Comparison of ENCODE assay signal across 23 mouse cellular contexts in genomic region chr14:76631740-76632139, GRCm38 (mm10).
A peak's percentile ranks its signal among the peaks of the same experiment; 100 is the strongest.
DNase-seq lines count a peak whose midpoint lies in the region; TF ChIP-seq lines count a peak whose summit lies in the region.
"Had no signal": no experiment of that assay in that cellular context is flagged by ENCODE, and none has a peak within 500 bp of the region (broad histone marks: within the 10 kb centered on the region; RNA-seq: fewer than 3 reads in every experiment).

No protein-coding gene starts in this region.

- H3K27me3 ChIP-seq in heart, embryonic 10.5 days (ENCODE audit: insufficient read depth, poor library complexity, severe bottlenecking) = no peaks in the 10 kb centered on the region; the same call in 1 of the 2 replicates
- no peaks in the 10 kb centered on the region for H3K27me3 ChIP-seq in C2C12 (ENCODE audit: control insufficient read depth, insufficient read depth, insufficient read length)
- H3K27me3 ChIP-seq: embryonic facial prominence, embryonic 15.5 days; intestine, embryonic 15.5 days; kidney, embryonic 15.5 days had no signal

- H3K4me3 ChIP-seq in heart, embryonic 10.5 days = no peak overlapping the region
- H3K4me3 ChIP-seq in C2C12 (ENCODE audit: insufficient read depth, poor library complexity, severe bottlenecking) = no peak overlapping the region
- H3K4me3 ChIP-seq: embryonic facial prominence, embryonic 15.5 days; forebrain, embryonic 10.5 days; intestine, embryonic 15.5 days; kidney, embryonic 15.5 days; liver, embryonic 13.5 days had no signal

- H3K9me3 ChIP-seq in heart, embryonic 10.5 days = no peaks in the 10 kb centered on the region
- H3K9me3 ChIP-seq: embryonic facial prominence, embryonic 15.5 days; forebrain, embryonic 10.5 days; intestine, embryonic 15.5 days; kidney, embryonic 15.5 days; liver, embryonic 13.5 days had no signal

- no peaks in the 10 kb centered on the region for H3K79me3 ChIP-seq in C2C12 (ENCODE audit: low read depth)

- 0 out of 2 replicates have a peak overlapping the region, but pooled peaks have one; percentile 62 for H3K27ac ChIP-seq in heart, embryonic 10.5 days
- H3K27ac ChIP-seq: embryonic facial prominence, embryonic 15.5 days; forebrain, embryonic 10.5 days; hindbrain, embryonic 14.5 days; intestine, embryonic 15.5 days; kidney, embryonic 15.5 days; liver, embryonic 13.5 days; stomach, postnatal 0 days had no signal

- no peak overlapping the region for H3ac ChIP-seq in C2C12 (ENCODE audit: control insufficient read depth, insufficient read length, low read depth)

- no peak for DNase-seq in heart, embryonic 10.5 days (ENCODE audit: low spot score)
- DNase-seq in heart, adult 11 months = no peak
- DNase-seq in Muller cell, postnatal 12 days (ENCODE audit: inconsistent ontology term) = peak; percentile 36
- DNase-seq in gonadal fat pad, adult 2 months (ENCODE audit: low read depth) = peak; percentile 27
- DNase-seq in lung, postnatal 14 days = no peak
- no peak for DNase-seq in kidney, adult 8-10 months
- DNase-seq: cerebellum, adult 18-20 months; cerebellum, postnatal 36 days; forebrain, postnatal 0 days; kidney, postnatal 4 days; layer of hippocampus, adult 9-11 months; liver, embryonic 13.5 days; lung, embryonic 14.5 days; lung, postnatal 4 days; right cerebral cortex, postnatal 4 days had no signal

- no peaks in the 10 kb centered on the region for H3K79me2 ChIP-seq in C2C12 (ENCODE audit: control insufficient read depth, insufficient read depth)

- 82% methylated on average over 6 of the region's 6 CpGs for WGBS in heart, embryonic 10.5 days

- TF ChIP-seq CTCF in C2C12 (IDR thresholded peaks at IDR 0.05; ENCODE audit: control insufficient read depth, insufficient read depth, insufficient read length) = no peak

- H3K36me3 ChIP-seq in heart, embryonic 10.5 days = no peaks in the 10 kb centered on the region
- no peaks in the 10 kb centered on the region for H3K36me3 ChIP-seq in C2C12 (ENCODE audit: control insufficient read depth, insufficient read depth)
- H3K36me3 ChIP-seq: embryonic facial prominence, embryonic 15.5 days; forebrain, embryonic 10.5 days; G1E; intestine, embryonic 15.5 days; kidney, embryonic 15.5 days; liver, embryonic 13.5 days had no signal

- H3K4me1 ChIP-seq in heart, embryonic 10.5 days = peaks cover 44% of the 10 kb centered on the region
- H3K4me1 ChIP-seq: liver, embryonic 13.5 days had no signal

TF ChIP-seq in C2C12, 6 proteins besides CTCF, POLR2A, EP300 and RAD21:
- TF ChIP-seq MYOD1 (IDR thresholded peaks at IDR 0.05; ENCODE audit: control insufficient read depth, insufficient read length, low read depth) = peak; percentile 86
- TF ChIP-seq MAX (IDR thresholded peaks at IDR 0.05) = no peak

Comparison
In these comparisons a context has a peak if more than half of its experiments do, and no peak if none do; other contexts are left out.
1. DNase-seq: peak in Muller cell, postnatal 12 days (single experiment) and gonadal fat pad, adult 2 months (single experiment); none in heart, embryonic 10.5 days (single experiment), heart, adult 11 months (single experiment), lung, postnatal 14 days (single experiment) and kidney, adult 8-10 months (0 of 2).